9 mouse cellular contexts compared by ENCODE assay signal in the genomic region with DNA sequence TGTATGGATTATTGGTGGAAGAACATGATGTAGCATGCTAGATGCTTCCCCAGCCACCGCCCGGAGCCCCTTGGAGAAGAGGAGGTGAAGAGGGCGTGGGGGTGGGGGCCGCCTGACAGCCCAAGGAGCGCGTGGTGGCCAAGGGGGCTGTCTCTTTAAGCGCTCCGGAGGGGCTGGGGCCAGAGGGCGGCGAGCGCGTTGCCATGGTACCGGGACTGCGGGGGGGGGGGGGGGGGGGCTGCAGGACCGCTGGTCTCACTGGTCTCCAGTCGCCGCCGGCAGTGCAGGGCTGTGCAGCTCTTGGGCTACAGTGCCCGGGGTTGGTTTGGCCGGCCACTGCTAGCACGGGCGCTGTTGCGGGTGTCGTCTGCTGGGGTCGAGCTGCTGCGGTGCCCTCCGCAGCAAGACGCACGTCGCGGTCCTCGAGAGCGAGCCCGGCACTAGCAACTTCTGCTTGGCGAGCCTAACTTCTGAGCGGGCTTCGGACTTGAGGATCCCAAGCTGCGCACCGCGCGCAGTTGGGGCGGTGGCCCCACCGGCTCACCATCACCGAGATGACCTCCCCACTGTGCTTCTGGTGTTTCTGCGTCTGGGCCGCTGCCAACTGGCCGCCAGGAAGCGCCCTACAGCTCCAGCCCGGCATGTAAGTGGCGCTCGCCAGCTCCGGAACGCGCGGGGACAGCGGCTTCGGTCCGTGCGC. TPM values are rescaled to one million over a fixed set of nuclear protein-coding genes. Genes with fewer than 3 reads are reported as not detected.
A peak's percentile ranks its signal among the peaks of the same experiment; 100 is the strongest.
DNase-seq lines count a peak whose midpoint lies in the region; ATAC-seq lines count a peak whose summit lies in the region.
"Had no signal": no experiment of that assay in that cellular context is flagged by ENCODE, and none has a peak within 500 bp of the region (broad histone marks: within the 10 kb centered on the region; RNA-seq: fewer than 3 reads in every experiment).

No protein-coding gene starts in this region.

- peak overlapping the region; percentile 50 for H3K4me3 ChIP-seq in heart, embryonic 11.5 days (ENCODE audit: low read depth, low read length)
- peak overlapping the region; percentile 24 for H3K4me3 ChIP-seq in liver, embryonic 16.5 days (ENCODE audit: low read depth, low read length)

- peak; percentile 69 for ATAC-seq in heart, embryonic 11.5 days (replicated peaks; ENCODE audit: insufficient number of reproducible peaks, low FRiP score, low TSS enrichment)
- no peak for ATAC-seq in liver, embryonic 16.5 days (ENCODE audit: low read depth)
- ATAC-seq in CD4-positive, CD25-positive, alpha-beta regulatory T cell, adult 4 months: no peak
- ATAC-seq: Patski had no signal

- H3K4me1 ChIP-seq in heart, embryonic 11.5 days (ENCODE audit: control insufficient read depth, insufficient read depth, low read length): peaks cover 5% of the 10 kb centered on the region; the same call in 1 of the 2 replicates
- H3K4me1 ChIP-seq in liver, embryonic 16.5 days (ENCODE audit: control insufficient read depth, low read depth, low read length): no peaks in the 10 kb centered on the region

- H3K9ac ChIP-seq in heart, embryonic 11.5 days (ENCODE audit: low read depth, low read length): no peak overlapping the region
- H3K9ac ChIP-seq in liver, embryonic 16.5 days (ENCODE audit: low read depth, low read length): no peak overlapping the region

- peaks cover 40% of the 10 kb centered on the region for H3K27me3 ChIP-seq in heart, embryonic 11.5 days (ENCODE audit: control insufficient read depth, insufficient read depth, low read length)
- peaks cover 22% of the 10 kb centered on the region for H3K27me3 ChIP-seq in liver, embryonic 16.5 days (ENCODE audit: control insufficient read depth, insufficient read depth, low read depth, low read length)

- H3K9me3 ChIP-seq in heart, embryonic 11.5 days (replicated peaks; ENCODE audit: control insufficient read depth, low read length): no peaks in the 10 kb centered on the region
- H3K9me3 ChIP-seq in liver, embryonic 16.5 days (replicated peaks; ENCODE audit: control insufficient read depth, low read length): no peaks in the 10 kb centered on the region

- H3K27ac ChIP-seq in heart, embryonic 11.5 days (ENCODE audit: low read depth, low read length): no peak overlapping the region
- H3K27ac ChIP-seq in liver, embryonic 16.5 days (ENCODE audit: low read length): no peak overlapping the region

- H3K36me3 ChIP-seq in heart, embryonic 11.5 days (ENCODE audit: control insufficient read depth, insufficient read depth, low read length): no peaks in the 10 kb centered on the region
- no peaks in the 10 kb centered on the region for H3K36me3 ChIP-seq in liver, embryonic 16.5 days (ENCODE audit: control insufficient read depth, insufficient read depth)

- WGBS in heart, embryonic 11.5 days (ENCODE audit: insufficient replicate concordance): under 1% methylated on average over 52 of the region's 59 CpGs
- WGBS in liver, embryonic 16.5 days (ENCODE audit: insufficient replicate concordance): 1% methylated on average over 54 of the region's 59 CpGs

- peak overlapping the region; percentile 93 for H3K4me2 ChIP-seq in heart, embryonic 11.5 days
- H3K4me2 ChIP-seq in liver, embryonic 16.5 days (ENCODE audit: low read depth, low read length): peak overlapping the region; percentile 43

- intact Hi-C loops in heart, postnatal 14 days (cut with DNase I): no loop called here

- DNase-seq in heart, adult 11 months: no peak
- peak; percentile 71 for DNase-seq in embryo, embryonic 9.5 days (ENCODE audit: extremely low spot score)
- DNase-seq in heart, postnatal 14 days: peak; percentile 12 to 17
- DNase-seq in kidney, postnatal 4 days: peak; percentile 42 to 69
- peak; percentile 6 for DNase-seq in ovary, postnatal 36 days (ENCODE audit: low spot score)

RNA-seq across cellular contexts. Expression of gene Egfem1, which starts 0.6 kb away (rescaled TPM):
- polyA plus RNA-seq in heart, embryonic 11.5 days (2014; fragmentation: Nextera tagmentation; extraction: Ambion mirVana): 0.07 and 0.11 TPM in 2 replicates
- total RNA-seq in heart, postnatal 14 days (2021): not detected
- polyA plus RNA-seq in liver, embryonic 16.5 days (2015; fragmentation: Nextera tagmentation; extraction: Ambion mirVana): 0.09 and 0.34 TPM in 2 replicates
- polyA plus RNA-seq in CD4-positive, CD25-positive, alpha-beta regulatory T cell, adult 4 months (2017; shearing (Covaris generic)): not detected
- polyA plus RNA-seq: Patski had no signal
